Mouse (Mus musculus): ENCODE measurements around the gene Cngb1.

DNA sequence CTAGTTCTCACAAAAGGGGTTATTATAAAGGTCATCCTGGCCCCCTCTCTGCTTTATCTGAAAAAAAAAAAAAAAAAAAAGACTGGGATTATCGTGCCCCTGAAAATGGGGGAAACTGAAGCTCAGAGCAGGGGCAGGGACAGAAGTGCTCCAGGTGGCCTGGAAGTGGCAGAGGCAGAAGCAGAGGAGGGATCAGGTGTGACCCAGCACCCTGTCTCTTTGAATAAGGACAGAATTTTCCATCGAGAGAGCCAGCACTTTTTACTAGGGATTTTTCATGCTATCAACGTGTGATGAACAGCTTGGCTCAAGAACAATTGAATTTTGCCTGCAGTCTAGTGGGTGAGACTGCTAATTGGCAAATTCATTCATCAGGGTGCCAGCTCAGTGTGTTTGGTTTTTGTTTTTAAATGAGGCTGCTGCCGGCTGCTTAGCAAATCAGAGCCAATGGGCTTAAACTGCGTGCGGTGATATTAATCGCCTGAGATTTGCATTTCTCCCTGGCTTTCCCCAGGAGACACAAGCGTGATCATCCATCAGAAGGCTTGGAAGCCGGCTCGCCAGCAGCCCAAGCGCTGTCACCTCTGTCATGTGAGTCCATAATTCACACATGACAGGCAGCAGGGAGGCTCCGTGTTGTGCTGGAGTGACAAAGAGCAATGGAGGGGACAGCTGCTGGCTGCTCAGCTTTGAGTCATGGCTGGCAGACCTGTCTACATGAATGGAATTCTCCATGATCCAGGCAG is 63.4 kb downstream of the Cngb1 start:
- no peak for TF ChIP-seq CTCF (IDR thresholded peaks at IDR 0.05)
- no peak for TF ChIP-seq POLR2A (IDR thresholded peaks at IDR 0.05; ENCODE audit: insufficient read depth, low read depth, low read length)
- TF ChIP-seq EP300 (IDR thresholded peaks at IDR 0.05; ENCODE audit: insufficient read depth, low read depth, low read length), result no peak
